Mouse (Mus musculus): ENCODE measurements around the gene Col27a1.

Gene Col27a1

GRCm38 (mm10) chr4:63310247-63310855, 96.5 kb downstream of the Col27a1 start:
- DNase-seq (ENCODE audit: low spot score), result no peak

- DNase-seq (ENCODE audit: low spot score), result no peak
These were observed 97.6 kb downstream of the Col27a1 start for GRCm38 (mm10) chr4:63311426-63311825.

- no peak for DNase-seq (ENCODE audit: low spot score)
These were observed 100.3 kb downstream of the Col27a1 start for GRCm38 (mm10) chr4:63314063-63314462.

DNA sequence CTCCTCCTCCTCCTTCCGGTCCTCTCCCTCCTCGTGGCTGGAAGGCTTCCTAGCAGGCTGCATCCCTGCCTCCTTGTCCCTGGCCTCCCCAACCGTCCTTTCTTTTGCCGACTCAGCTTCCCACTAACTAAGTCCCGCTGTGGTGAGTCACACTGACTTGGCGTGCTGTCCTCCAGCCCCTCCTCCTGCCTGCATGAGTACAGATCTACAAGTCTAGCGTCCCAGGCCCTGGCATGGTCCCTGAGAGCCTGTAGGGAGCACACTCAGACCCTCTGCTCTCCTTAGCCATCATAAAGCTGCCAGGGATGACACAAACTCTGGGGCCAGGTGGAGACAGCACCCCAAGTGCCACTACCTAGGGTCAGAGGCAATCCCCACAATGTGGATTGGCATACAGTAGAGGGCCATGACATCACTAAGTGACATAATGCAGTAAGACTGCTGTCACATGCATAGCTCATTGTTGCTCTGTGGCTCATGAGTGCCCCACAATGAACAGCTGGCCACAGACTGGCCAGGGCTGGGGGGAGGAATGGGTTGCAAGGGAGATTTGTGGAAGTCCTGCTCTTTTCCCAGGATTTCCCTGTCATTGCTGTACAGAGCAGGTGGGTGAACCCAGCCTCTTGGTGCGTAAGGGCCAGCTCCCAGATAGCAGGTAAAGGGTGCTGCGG, 102.4 kb downstream of the Col27a1 start:
- DNase-seq (ENCODE audit: low spot score), result no peak

DNA sequence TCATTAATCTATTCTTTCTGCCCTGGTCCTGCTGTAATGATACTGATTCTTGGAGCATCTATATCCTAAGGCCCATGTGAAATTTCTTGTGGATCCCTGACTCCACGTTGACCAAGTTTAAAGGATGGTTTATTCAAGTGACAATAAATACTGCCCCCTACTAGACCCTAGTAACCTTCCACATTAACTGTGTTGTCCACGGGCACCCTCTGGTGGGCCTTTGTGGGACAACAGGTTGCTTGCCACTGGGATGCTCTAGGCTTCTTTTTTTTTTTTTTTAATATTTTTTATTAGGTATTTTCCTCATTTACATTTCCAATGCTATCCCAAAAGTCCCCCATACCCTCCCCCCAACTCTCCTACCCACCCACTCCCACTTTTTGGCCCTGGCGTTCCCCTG, 105.8 kb downstream of the Col27a1 start:
- peak; percentile 83 for DNase-seq (ENCODE audit: low spot score)

GRCm38 (mm10) chr4:63323275-63323815, 109.5 kb downstream of the Col27a1 start:
- no peak for DNase-seq (ENCODE audit: low spot score)

DNA sequence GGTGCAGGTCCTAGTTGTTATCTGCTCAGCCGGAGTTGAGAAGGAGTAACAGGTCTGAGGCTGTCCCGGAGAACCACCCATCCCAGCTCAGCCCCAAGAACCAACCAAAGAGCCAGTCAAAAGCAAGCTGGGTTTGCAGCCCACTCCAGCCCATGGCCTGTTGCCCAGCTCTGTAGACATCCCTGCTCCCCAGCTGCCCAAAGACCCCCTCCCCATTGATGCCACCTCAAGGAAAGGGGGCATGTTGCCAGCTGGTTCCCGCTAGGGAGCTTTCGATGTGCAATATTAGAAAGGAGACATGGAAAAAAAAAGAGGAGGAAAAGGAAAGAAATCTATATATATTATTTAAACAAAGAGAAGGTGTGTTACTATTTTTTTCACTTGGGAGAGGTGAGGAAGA, 119.6 kb downstream of the Col27a1 start:
- DNase-seq (ENCODE audit: low spot score), result no peak

DNA sequence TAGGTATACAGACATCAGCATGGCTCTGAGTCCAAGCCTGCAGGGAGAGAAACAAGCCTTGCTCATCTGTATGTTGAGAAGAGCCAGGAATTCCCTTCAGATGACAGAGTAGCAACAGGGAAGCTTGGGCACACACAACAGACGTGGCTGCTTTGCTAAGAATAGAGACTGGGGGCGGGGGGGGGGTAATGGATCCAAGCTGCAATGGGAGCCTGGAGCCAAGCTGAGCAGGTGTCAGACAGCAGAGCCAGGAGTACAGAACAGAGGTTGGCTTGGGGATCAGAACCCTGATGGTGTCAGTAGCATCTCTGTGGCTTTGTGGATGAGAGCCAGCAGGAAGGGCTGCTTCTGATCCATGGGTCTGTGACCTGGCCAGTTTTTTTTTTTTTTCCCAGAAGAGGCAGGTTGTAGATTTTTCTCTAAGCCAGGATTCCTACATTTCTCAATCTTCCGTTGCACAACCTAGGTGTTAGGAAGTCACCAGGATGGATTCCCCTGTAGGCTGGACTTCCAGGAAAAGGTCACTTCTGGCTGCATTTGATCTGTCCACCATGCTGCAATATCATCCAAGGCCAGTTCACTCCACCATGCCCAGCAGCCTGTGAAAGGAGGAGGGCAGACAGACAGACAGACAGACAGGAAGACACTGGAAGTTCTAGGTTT, 124.7 kb downstream of the Col27a1 start:
- DNase-seq (ENCODE audit: low spot score), result no peak

GRCm38 (mm10) chr4:63342491-63342890, 128.7 kb downstream of the Col27a1 start:
- no peak for DNase-seq (ENCODE audit: low spot score)

DNA sequence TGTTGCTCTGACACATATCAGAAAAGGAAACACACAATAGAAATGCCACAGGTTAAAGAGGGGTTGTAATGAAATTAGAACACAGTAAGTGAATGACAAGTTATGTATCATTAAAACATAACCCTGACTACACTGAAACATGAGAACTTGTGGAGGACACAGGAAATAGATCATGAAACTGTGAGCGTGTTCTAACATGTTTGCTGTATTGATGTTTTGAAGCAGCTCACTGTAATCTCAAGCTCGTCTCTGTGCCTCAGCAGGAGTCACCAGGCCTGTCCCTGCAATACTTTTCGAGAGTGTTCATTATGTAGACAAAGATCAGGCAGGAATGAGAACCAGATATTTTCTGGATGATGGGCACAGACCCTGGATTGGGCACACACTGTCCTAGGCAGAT, 129.8 kb downstream of the Col27a1 start:
- DNase-seq (ENCODE audit: low spot score), result no peak

GRCm38 (mm10) chr4:63344295-63344694, 130.5 kb downstream of the Col27a1 start, which contains the start of gene Orm1:
Gene Orm1, plus strand, starts transcription at chr4:63344560.
- DNase-seq (ENCODE audit: low spot score), result no peak

DNA sequence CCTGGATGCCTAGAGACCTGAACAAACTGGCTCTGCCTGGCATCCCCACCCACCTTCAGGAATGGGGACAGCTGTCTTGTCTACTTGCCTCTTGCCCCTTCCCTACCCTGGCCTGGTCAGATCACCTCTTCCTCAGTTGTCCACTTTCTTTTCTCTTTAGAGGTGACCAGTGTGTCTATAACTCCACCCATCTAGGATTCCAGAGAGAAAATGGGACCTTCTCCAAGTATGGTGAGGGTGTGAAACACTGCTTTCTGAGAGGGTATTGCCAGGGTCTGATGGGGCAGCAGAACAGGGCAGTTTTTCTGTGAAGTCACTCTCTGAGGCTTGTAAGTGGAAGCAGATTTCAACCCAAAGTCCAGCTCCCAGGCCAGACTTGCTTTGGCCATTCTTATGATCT, 131.5 kb downstream of the Col27a1 start:
- no peak for DNase-seq (ENCODE audit: low spot score)

DNA sequence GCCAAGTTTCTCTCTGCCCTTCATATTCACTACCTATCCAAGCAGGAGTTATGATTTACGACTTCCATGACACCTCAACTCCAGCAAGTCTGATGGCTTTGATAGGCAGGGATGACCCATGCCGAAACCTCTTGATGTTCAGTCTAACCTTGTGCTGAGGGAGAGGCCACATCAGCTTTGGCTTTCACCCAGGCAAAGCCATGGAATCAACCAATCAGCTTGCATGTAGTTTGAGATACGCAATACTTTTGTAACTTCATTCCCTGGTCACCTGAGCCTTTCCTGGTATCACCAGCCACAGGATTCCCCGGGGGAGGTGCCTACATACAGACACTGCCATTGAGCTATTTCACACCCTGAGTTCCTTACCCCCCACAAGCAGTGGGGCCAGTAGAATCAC, 132.9 kb downstream of the Col27a1 start:
- DNase-seq (ENCODE audit: low spot score), result no peak

DNA sequence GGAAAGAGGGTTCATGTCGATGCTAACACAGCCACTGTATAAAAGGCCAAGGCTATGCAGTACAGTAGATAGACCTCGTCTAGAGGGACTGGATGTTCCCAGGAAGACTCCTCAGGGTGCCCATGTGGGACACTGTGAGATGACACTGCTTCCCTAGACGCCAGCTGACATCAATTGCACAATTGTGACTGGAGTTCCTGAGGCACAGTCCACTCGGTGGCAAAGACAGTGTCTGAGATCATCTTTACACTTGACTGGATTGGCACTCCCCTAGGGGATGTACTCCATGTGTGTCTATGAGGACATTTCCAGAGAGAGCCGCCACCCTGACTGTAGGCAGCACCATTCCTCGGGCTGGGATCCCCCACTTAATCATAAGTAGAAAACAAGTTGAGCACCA, 134.7 kb downstream of the Col27a1 start:
- DNase-seq (ENCODE audit: low spot score), result no peak

DNA sequence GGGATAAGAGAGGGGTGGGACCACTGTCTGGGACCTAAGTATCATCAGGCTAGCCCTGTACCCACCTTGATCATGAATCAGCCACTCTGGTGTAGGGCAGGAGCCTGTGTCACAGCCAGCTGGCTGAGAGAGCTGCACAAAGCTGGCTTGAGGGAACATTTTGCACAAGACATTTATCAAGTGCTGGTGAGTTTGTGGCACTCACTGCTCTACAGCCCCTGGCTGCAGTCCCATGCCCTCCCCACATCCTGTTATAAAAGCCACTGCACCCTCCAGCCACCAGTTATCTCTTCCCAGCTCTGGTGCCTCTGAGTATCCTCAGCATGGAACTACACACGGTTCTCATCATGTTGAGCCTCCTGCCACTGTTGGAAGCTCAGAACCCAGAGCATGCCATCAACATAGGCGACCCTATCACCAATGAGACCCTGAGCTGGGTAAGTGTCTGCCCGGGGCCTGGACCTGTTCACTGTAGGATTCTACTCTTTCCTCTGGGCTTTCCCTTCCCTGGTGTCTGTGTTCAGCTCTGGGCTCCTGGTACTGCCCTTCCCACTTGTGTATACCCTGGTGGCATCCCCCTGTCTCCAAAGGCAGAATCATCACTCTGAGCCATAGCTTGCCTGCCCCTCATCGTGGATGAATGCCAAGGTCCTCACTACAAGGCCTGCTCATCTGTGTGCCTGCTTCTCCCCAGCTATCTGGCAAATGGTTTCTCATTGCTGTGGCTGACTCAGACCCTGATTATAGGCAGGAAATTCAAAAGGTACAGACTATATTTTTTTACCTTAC, 142.3 kb downstream of the Col27a1 start, which contains the start of gene Orm3:
Gene Orm3 (plus strand): TSS at position 286 of the 789 bp plus-strand sequence.
- DNase-seq (ENCODE audit: low spot score), result no peak

- DNase-seq (ENCODE audit: low spot score), result no peak
These were observed 143.3 kb downstream of the Col27a1 start for GRCm38 (mm10) chr4:63356981-63357570.

- DNase-seq (ENCODE audit: low spot score), result no peak
These were observed 146.1 kb downstream of the Col27a1 start for GRCm38 (mm10) chr4:63359861-63360260.

DNA sequence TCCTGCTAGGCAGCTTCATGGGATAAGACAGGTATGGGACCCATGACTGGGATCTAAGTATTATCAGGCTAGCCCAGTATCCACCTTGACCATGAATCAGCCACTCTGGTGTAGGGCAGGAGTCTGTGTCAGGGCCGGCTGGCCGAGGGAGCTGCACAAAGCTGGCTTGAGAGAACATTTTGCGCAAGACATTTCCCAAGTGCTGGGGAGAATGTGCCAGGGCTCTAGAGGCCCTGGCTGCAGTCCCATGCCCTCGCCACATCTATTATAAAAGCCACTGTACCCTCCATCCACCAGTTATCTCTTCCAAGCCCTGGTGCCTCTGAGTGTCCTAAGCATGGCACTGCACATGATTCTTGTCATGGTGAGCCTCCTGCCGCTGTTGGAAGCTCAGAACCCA, 148.3 kb downstream of the Col27a1 start, which contains the start of gene Orm2:
Gene Orm2 (plus strand): TSS at position 300 of the 400 bp plus-strand sequence.
- DNase-seq (ENCODE audit: low spot score), result no peak

GRCm38 (mm10) chr4:63368577-63368976, 154.8 kb downstream of the Col27a1 start:
- peak; percentile 91 for DNase-seq (ENCODE audit: low spot score)

DNA sequence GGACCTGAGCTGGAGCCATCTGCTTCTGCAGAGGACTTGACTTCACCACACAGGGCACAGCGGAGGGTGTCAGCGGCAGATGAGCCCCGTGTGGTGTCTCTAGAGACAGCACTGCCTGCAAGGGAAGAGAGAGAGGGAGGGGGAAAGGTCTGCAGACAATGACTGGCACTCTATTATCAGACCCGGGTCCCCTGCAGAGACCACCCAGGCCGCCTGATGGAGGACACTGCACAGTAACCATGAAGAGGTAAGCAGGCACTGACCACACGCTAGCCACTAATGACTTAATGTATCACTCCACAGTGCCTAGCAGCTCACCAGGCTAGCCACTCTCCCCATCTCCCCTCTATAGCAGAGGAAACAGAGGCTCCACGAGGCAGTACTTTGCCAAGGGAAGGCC, 157.1 kb downstream of the Col27a1 start:
- DNase-seq (ENCODE audit: low spot score), result no peak

DNA sequence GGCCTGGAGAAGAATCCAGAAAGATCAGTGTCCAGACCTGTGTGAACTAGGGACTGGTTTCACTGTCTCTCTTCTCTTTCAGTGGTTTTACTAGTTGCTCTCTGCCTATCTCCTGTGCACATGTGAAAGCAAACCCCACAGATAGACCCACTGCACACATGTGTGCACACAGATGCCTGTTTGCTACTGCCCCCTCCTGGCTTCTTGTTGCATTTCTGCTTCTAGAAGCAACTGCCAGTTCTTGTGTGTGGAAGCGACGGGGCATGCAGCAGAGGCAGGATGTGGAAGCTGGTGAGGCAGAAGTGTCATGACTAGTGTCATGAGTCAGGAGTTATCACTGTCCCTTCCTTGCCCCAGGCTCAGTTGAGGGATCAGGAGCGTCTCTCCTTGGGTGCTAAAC, 158.1 kb downstream of the Col27a1 start:
- peak; percentile 54 for DNase-seq (ENCODE audit: low spot score)

DNA sequence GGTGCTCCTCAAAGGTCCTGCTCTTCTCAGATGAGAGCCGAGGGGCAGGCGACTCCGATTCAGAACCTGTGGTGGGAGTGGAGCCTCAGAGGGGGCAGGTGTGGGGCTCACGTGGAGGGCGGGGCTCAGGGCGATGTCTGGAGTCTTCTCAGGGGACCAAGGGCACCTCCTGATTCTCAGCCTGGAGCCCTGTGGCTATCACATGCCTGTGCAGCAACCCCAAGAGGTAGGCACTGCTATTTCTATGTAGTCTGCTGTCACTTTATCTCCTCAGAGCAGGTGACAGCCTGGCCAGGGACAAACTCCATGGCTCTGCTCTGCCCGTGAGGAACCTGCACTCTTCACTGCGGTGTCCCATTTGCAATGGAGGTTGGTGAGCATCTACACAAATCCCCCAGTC, 159.6 kb downstream of the Col27a1 start:
- DNase-seq (ENCODE audit: low spot score), result no peak
